In the genomic region with DNA sequence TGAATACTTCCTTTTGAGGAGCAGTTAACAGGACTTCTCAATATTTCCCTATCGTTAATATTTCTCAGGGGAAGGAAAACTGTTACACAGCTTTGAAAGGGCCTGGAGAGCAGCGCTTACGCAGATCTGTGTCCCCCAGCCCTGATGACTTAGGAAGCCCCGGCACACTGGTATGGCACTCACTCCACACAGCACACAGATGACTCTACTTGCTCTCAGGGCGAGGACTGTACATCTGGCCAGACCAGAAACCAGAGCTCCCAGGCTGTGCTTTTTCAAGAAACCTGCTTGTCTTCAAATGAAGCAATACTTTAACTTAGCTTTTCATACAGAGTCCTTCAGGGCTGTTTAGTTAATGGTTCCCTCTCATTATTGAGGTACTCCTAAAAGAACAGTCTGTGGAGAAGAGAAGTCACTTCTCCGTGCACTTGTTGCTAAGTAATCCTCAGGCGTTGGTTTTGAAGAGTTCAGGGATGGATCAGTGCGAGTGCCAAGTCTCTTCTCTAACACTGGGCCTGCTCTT, we compare ENCODE assay signal across 8 mouse cellular contexts. TPM values are rescaled to one million over a fixed set of nuclear protein-coding genes. Genes with fewer than 3 reads are reported as not detected.
DNase-seq lines count a peak whose midpoint lies in the region; ATAC-seq and TF ChIP-seq lines count a peak whose summit lies in the region.

No protein-coding gene starts in this region.

- H3K4me3 ChIP-seq in embryonic facial prominence, embryonic 14.5 days (ENCODE audit: low read depth, low read length), result peak overlapping the region; percentile 13
- peak overlapping the region; percentile 9; the same call in 1 of the 2 replicates for H3K4me3 ChIP-seq in intestine, postnatal 0 days (ENCODE audit: low read depth, low read length)
- peak overlapping the region; percentile 63 for H3K4me3 ChIP-seq in myocyte

- 52% methylated on average over 8 of the region's 8 CpGs for WGBS in embryonic facial prominence, embryonic 14.5 days
- WGBS in intestine, postnatal 0 days, result 36% methylated on average over 8 of the region's 8 CpGs

- H3K27ac ChIP-seq in embryonic facial prominence, embryonic 14.5 days (replicated peaks; ENCODE audit: low read depth, low read length), result peak overlapping the region; percentile 28; the same call in 1 of the 2 replicates
- H3K27ac ChIP-seq in intestine, postnatal 0 days (ENCODE audit: low read depth, low read length), result peak overlapping the region; percentile 99

- peak; percentile 19 for TF ChIP-seq POLR2A in myocyte (IDR thresholded peaks at IDR 0.05; ENCODE audit: insufficient read length, low read depth)

- H3K79me2 ChIP-seq in myocyte (ENCODE audit: control insufficient read depth, insufficient read depth), result peaks cover 78% of the 10 kb centered on the region

- no peak overlapping the region for H3ac ChIP-seq in myocyte (ENCODE audit: control insufficient read depth, insufficient read length)

- peaks cover 62% of the 10 kb centered on the region for H3K4me1 ChIP-seq in embryonic facial prominence, embryonic 14.5 days (ENCODE audit: control insufficient read depth, insufficient read depth, low read length)
- peaks cover 33% of the 10 kb centered on the region for H3K4me1 ChIP-seq in intestine, postnatal 0 days (replicated peaks; ENCODE audit: control insufficient read depth, insufficient read depth, low read length)

- no peak for TF ChIP-seq CTCF in intestine, postnatal 0 days (IDR thresholded peaks at IDR 0.05; ENCODE audit: low read depth)

- peak; percentile 33 for DNase-seq in kidney, adult 18-20 months
- no peak for DNase-seq in kidney, postnatal 10 days
- no peak for DNase-seq in embryonic facial prominence, embryonic 14.5 days (ENCODE audit: low spot score)
- DNase-seq in left cerebral cortex, adult 9 months (ENCODE audit: low spot score in 2 of 2), result no peak
- DNase-seq in left cerebral cortex, postnatal 10 days (ENCODE audit: extremely low spot score in 1 of 2, low spot score in 2 of 2), result no peak
- DNase-seq in natural killer cell, adult 2 months (ENCODE audit: low spot score in 2 of 2), result no peak

- no peaks in the 10 kb centered on the region for H3K36me3 ChIP-seq in embryonic facial prominence, embryonic 14.5 days (ENCODE audit: control insufficient read depth, insufficient read depth, low read length)
- H3K36me3 ChIP-seq in intestine, postnatal 0 days (ENCODE audit: control insufficient read depth, insufficient read depth), result 0 out of 2 replicates have a peak, but pooled peaks cover 6% of the 10 kb centered on the region
- peaks cover 12% of the 10 kb centered on the region for H3K36me3 ChIP-seq in myocyte (ENCODE audit: control insufficient read depth, insufficient read depth)

- no peaks in the 10 kb centered on the region for H3K9me3 ChIP-seq in embryonic facial prominence, embryonic 14.5 days (ENCODE audit: control insufficient read depth, low read length)
- no peaks in the 10 kb centered on the region for H3K9me3 ChIP-seq in intestine, postnatal 0 days (ENCODE audit: control insufficient read depth)

- ATAC-seq in embryonic facial prominence, embryonic 14.5 days (ENCODE audit: low read depth), result no peak
- ATAC-seq in intestine, postnatal 0 days, result no peak

- H3K9ac ChIP-seq in embryonic facial prominence, embryonic 14.5 days (ENCODE audit: low read depth, low read length), result 0 out of 2 replicates have a peak overlapping the region, but pooled peaks have one; percentile 20
- H3K9ac ChIP-seq in intestine, postnatal 0 days (ENCODE audit: low read depth, low read length), result peak overlapping the region; percentile 8; the same call in 1 of the 2 replicates

- intact Hi-C loops in left cerebral cortex, postnatal 10 days (cut with DNase I), result loop anchor here (5.0 kb wide), 1 partner anchor 206 kb away; no protein-coding TSS in a partner anchor

- peak overlapping the region; percentile 89 for H3K4me2 ChIP-seq in embryonic facial prominence, embryonic 14.5 days (ENCODE audit: low read depth, low read length)
- peak overlapping the region; percentile 92 for H3K4me2 ChIP-seq in intestine, postnatal 0 days (replicated peaks; ENCODE audit: low read depth)
- H3K4me2 ChIP-seq in myocyte (ENCODE audit: low read depth), result peak overlapping the region; percentile 88

- H3K27me3 ChIP-seq in embryonic facial prominence, embryonic 14.5 days (replicated peaks; ENCODE audit: control insufficient read depth, insufficient read depth, low read length), result no peaks in the 10 kb centered on the region
- H3K27me3 ChIP-seq in intestine, postnatal 0 days (replicated peaks; ENCODE audit: control insufficient read depth, insufficient read depth, low read length), result no peaks in the 10 kb centered on the region
- no peaks in the 10 kb centered on the region for H3K27me3 ChIP-seq in myocyte (ENCODE audit: control insufficient read depth, insufficient read depth, insufficient read length)

TF ChIP-seq in myocyte, 11 proteins besides CTCF, POLR2A, EP300 and RAD21:
- TF ChIP-seq REST (IDR thresholded peaks at IDR 0.05; ENCODE audit: insufficient read depth, insufficient read length), result no peak
- no peak for TF ChIP-seq TCF3 (IDR thresholded peaks at IDR 0.05; ENCODE audit: insufficient read length, low read depth)
- TF ChIP-seq MYOG (IDR thresholded peaks at IDR 0.05; ENCODE audit: control insufficient read depth in 1 of 3, insufficient read depth in 1 of 3, insufficient read length in 2 of 3, low read depth in 2 of 3), result no peak
- TF ChIP-seq POLR2AphosphoS2 (IDR thresholded peaks at IDR 0.05; ENCODE audit: insufficient read length, low read depth), result no peak
- TF ChIP-seq E2F4 (IDR thresholded peaks at IDR 0.05; ENCODE audit: insufficient read depth), result no peak
- TF ChIP-seq SRF (IDR thresholded peaks at IDR 0.05; ENCODE audit: control insufficient read depth, insufficient read length, low read depth), result no peak
- no peak for TF ChIP-seq TCF12 (IDR thresholded peaks at IDR 0.05; ENCODE audit: insufficient read depth, poor library complexity, severe bottlenecking)
- no peak for TF ChIP-seq USF1 (IDR thresholded peaks at IDR 0.05; ENCODE audit: low read depth)

RNA-seq across cellular contexts. Expression of gene Atp1a1, which starts 3.4 kb away (rescaled TPM):
- 153 and 162 TPM in 2 replicates for polyA plus RNA-seq in embryonic facial prominence, embryonic 14.5 days (2014; fragmentation: Nextera tagmentation; extraction: Ambion mirVana)
- 309 and 318 TPM in 2 replicates for polyA plus RNA-seq in intestine, postnatal 0 days (2015; fragmentation: Nextera tagmentation; extraction: Ambion mirVana)
- 389 TPM for polyA plus RNA-seq in myocyte (2012; fragmentation: generic; extraction: Trizol)
- 100 to 1,000 TPM; 622 to 655 TPM for total RNA-seq in left cerebral cortex, postnatal 10 days (2021)

Comparison
In these comparisons a context has a peak if more than half of its experiments do, and no peak if none do; other contexts are left out.
1. H3K4me3 ChIP-seq: peak in every context shown above with its lines; median percentile 63 in myocyte; 13 in embryonic facial prominence, embryonic 14.5 days; 9 in intestine, postnatal 0 days.